Mouse (Mus musculus) stomach, postnatal 0 days (tissue): ENCODE data around the gene Prkcsh. TPM values are rescaled to one million over a fixed set of nuclear protein-coding genes. Genes with fewer than 3 reads are reported as not detected.
A peak's percentile ranks its signal among the peaks of the same experiment; 100 is the strongest.

Experiments
- ATAC-seq: fragments of 200-750 bp; cut with Nextera tagmentation; 2 replicates; pipeline ENCODE4 v1.8.0; 2017; ENCODE audit not compliant: low FRiP score, low TSS enrichment
- DNase-seq: peaks from one replicate; pipeline ENCODE4 v3.0.0-alpha.2; 2016; ENCODE audit warnings: low spot score
- H3K27ac ChIP-seq: fragments of 300-500 bp; sonication (generic); replicated peaks from 2 replicates; pipeline ENCODE4 v1.5.1; 2014; ENCODE audit warnings: mild to moderate bottlenecking, control low read depth
- H3K27me3 ChIP-seq: fragments of 300-500 bp; sonication (generic); 2 replicates; pipeline ENCODE4 v1.6.1; 2014; ENCODE audit warnings: low read length; ENCODE audit not compliant: control insufficient read depth, insufficient read depth
- H3K36me3 ChIP-seq: fragments of 300-500 bp; sonication (generic); 2 replicates; pipeline ENCODE4 v1.6.1; 2014; ENCODE audit warnings: low read length, mixed read lengths; ENCODE audit not compliant: control insufficient read depth, insufficient read depth
- H3K4me1 ChIP-seq: fragments of 300-500 bp; sonication (generic); replicated peaks from 2 replicates; pipeline ENCODE4 v1.6.1; 2014; ENCODE audit warnings: antibody characterized with exemption; ENCODE audit not compliant: control insufficient read depth, insufficient read depth
- H3K4me2 ChIP-seq: fragments of 300-500 bp; sonication (generic); replicated peaks from 2 replicates; pipeline ENCODE4 v1.6.1; 2014; ENCODE audit warnings: low read depth, mild to moderate bottlenecking, control low read depth, moderate library complexity
- H3K4me3 ChIP-seq: fragments of 300-500 bp; sonication (generic); 2 replicates; pipeline ENCODE4 v1.5.1; 2014; ENCODE audit warnings: low read depth, low read length, control low read depth
- H3K9ac ChIP-seq: fragments of 300-500 bp; sonication (generic); 2 replicates; pipeline ENCODE4 v1.6.1; 2014; ENCODE audit warnings: mild to moderate bottlenecking, low read length, control low read depth, mixed read lengths
- H3K9me3 ChIP-seq: fragments of 300-500 bp; sonication (generic); 2 replicates; pipeline ENCODE4 v1.6.1; 2016; ENCODE audit warnings: low read length; ENCODE audit not compliant: control insufficient read depth
- CTCF ChIP-seq: IDR thresholded peaks from 2 replicates; pipeline ENCODE4 v1.5.1; 2016; ENCODE audit warnings: antibody characterized with exemption, low read depth, mild to moderate bottlenecking, moderate library complexity
- EP300 ChIP-seq: optimal IDR thresholded peaks from 2 replicates; pipeline ENCODE3; 2016; ENCODE audit warnings: antibody characterized with exemption
- WGBS: fragments of 180-500 bp; shearing (Covaris S2); extraction: QIAGEN DNeasy Blood & Tissue Kit; methylation state at CpG from one replicate; pipeline ENCODE4 v1.1.7; 2014; 5-methylcytosine and 5-hydroxymethylcytosine counted together
- polyA plus RNA-seq: library from polyadenylated mRNA; unstranded; fragments of >200 nt; fragmentation: Nextera tagmentation; extraction: Ambion mirVana; gene quantifications from 2 replicates; pipeline ENCODE4 v1.2.1, GENCODE M21; 2015

Gene Prkcsh
- 45.0 and 48.4 TPM in 2 replicates for polyA plus RNA-seq

DNA sequence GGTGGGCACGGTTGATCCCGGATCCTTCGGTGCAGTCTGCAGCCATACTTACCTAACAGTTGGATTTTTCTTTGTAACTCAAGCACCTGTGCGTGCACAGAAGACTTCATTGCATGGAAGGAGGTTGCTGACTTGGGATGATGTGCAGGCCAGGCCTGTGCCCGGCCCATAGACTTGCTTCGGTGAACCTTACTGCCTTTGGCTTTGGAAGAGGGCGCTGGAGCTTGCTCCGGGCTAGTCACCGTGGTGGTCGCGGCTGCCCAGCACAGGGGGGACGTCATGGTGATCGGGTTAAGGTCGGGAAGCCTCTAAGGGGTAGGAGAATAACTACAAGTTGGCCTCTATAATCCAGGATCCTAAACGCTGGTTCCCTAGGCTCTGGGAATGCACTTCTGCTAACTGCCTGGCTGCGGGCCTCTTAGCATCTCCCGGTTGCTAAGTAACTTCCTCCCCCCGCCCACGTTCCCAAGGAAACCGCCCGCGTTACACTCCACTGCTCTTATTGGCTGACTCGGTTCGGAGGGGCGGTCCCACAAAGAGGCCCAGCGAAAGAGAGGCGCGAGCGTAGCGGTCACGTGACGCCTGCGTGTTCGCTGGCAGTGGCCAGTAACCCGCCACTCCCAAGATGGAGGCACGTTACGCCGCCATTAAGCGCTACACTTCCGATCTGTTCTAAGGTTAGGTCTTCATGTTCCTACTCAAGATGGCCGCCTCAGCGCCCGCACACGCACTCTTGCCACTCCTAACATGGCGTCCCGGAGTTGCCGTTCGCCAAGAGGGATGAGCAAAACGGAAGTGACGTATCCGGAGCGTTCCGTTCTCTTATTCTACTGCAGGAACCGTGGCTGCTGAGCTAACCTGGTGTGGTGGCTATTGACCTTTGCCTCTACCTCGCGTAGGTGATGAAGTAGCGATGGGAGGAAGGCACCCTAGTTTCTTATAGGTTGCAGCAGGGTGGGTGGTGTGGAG lies at the start of gene Prkcsh, which contains the start of gene Ccdc151:
Prkcsh (plus strand) TSS at position 613 of the 969 bp plus-strand sequence.
Ccdc151 (minus strand) TSS at position 441 of the 969 bp plus-strand sequence.
- ATAC-seq = peak; percentile 100
- WGBS = 6% methylated on average over 55 of the region's 57 CpGs
- no peaks in the 10 kb centered on the region for H3K27me3 ChIP-seq

GRCm38 (mm10) chr9:21953600-21953999 lies 49.0 kb upstream of the Prkcsh start:
- no peaks in the 10 kb centered on the region for H3K9me3 ChIP-seq
- TF ChIP-seq CTCF = no peak
- TF ChIP-seq EP300 = no peak
- no peak overlapping the region for H3K9ac ChIP-seq
- H3K4me2 ChIP-seq = no peak overlapping the region
- no peaks in the 10 kb centered on the region for H3K4me1 ChIP-seq
- H3K36me3 ChIP-seq = no peaks in the 10 kb centered on the region
- ATAC-seq (no peak), DNase-seq (no peak)
- H3K27ac ChIP-seq = no peak overlapping the region
- 11% methylated on average over 3 of the region's 3 CpGs for WGBS
- H3K4me3 ChIP-seq = no peak overlapping the region
- H3K27me3 ChIP-seq = no peaks in the 10 kb centered on the region

More for the DNA sequence above, at the start of gene Prkcsh, which contains the start of gene Ccdc151:
- Histone ChIP-seq H3K4me1 (peaks cover 3% of the 10 kb centered on the region; the same call in 1 of the 2 replicates), H3K27ac (peak within 1 kb of the TSS; percentile 67), H3K9me3 (no peaks in the 10 kb centered on the region), H3K4me2 (peak within 1 kb of the TSS; percentile 72), H3K4me3 (peak within 1 kb of the TSS; percentile 66), H3K9ac (peak within 1 kb of the TSS; percentile 63), H3K36me3 (peaks cover 13% of the 10 kb centered on the region)
- TF ChIP-seq EP300 (no peak), CTCF (peak; percentile 5; the same call in 1 of the 2 replicates)
- DNase-seq = peak; percentile 99

- TF ChIP-seq CTCF (no peak), EP300 (no peak)
- no peak for ATAC-seq
Measured at GRCm38 (mm10) chr9:21954635-21955034, 48.0 kb upstream of the Prkcsh start.

GRCm38 (mm10) chr9:21955225-21955569 lies 47.4 kb upstream of the Prkcsh start:
- TF ChIP-seq CTCF = peak; percentile 67
- TF ChIP-seq EP300 = no peak
- no peaks in the 10 kb centered on the region for H3K36me3 ChIP-seq
- H3K27me3 ChIP-seq = no peaks in the 10 kb centered on the region
- H3K27ac ChIP-seq = 0 out of 2 replicates have a peak overlapping the region, but pooled peaks have one; percentile 40
- H3K4me3 ChIP-seq = peak overlapping the region; percentile 71
- ATAC-seq (peak; percentile 62), DNase-seq (no peak)
- peak overlapping the region; percentile 60 for H3K4me2 ChIP-seq
- peak overlapping the region; percentile 48 for H3K9ac ChIP-seq
- WGBS = under 1% methylated on average over 18 of the region's 18 CpGs
- no peaks in the 10 kb centered on the region for H3K9me3 ChIP-seq
- H3K4me1 ChIP-seq = no peaks in the 10 kb centered on the region

More at GRCm38 (mm10) chr9:21954635-21955034, 48.0 kb upstream of the Prkcsh start:
- no peaks in the 10 kb centered on the region for H3K27me3 ChIP-seq
- no peak overlapping the region for H3K27ac ChIP-seq
- H3K4me2 ChIP-seq = no peak overlapping the region
- H3K9ac ChIP-seq = no peak overlapping the region
- no peak for DNase-seq
- no peak overlapping the region for H3K4me3 ChIP-seq
- WGBS = 68% methylated on average over 3 of the region's 3 CpGs
- H3K4me1 ChIP-seq = no peaks in the 10 kb centered on the region
- no peaks in the 10 kb centered on the region for H3K9me3 ChIP-seq
- H3K36me3 ChIP-seq = no peaks in the 10 kb centered on the region

DNA sequence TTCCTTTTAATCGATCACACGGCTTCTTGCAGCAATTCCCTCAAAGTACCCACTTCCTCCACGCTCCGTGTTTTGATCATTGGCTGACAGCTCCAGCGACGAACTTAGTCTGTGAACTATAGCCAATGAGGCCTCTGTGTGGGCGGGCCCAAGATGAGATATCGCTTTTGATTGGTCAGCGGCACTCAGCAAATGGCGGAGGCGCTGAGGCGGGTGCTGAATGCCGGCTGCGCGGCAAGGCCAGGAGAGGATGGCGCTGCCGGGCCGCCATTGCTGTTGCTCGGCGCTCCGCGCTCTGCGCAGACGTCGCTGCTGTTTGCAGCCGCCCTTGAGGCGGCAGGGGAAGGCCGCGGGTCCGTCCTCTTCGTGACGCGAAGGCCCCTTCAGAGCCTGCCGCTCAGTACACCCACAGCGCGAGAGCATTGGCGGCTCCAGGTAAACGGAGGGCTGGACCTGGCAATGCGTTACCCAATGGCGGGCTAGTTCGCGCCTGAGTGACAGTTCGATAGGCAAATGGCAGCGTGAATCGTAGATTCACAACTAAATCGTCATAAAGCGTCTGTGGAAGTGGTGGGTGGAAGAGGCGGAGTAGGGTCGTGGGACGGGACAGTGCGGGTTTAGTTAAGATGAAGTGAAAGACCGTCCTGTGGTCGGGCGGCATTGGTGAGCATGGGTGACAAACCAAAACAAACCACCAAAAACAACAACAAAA lies 46.9 kb upstream of the Prkcsh start, which contains the start of gene Swsap1:
Swsap1 (plus strand) TSS at position 186 of the 712 bp plus-strand sequence.
- H3K27me3 ChIP-seq = no peaks in the 10 kb centered on the region
- peak within 1 kb of the TSS; percentile 71 for H3K4me3 ChIP-seq
- H3K9me3 ChIP-seq = no peaks in the 10 kb centered on the region
- no peaks in the 10 kb centered on the region for H3K36me3 ChIP-seq
- WGBS = under 1% methylated on average over 52 of the region's 54 CpGs
- TF ChIP-seq EP300 (no peak), CTCF (no peak)
- H3K9ac ChIP-seq = peak within 1 kb of the TSS; percentile 78
- ATAC-seq = peak; percentile 98
- DNase-seq = peak; percentile 96
- peak within 1 kb of the TSS; percentile 63 for H3K4me2 ChIP-seq
- H3K4me1 ChIP-seq = no peaks in the 10 kb centered on the region
- peak within 1 kb of the TSS; percentile 95 for H3K27ac ChIP-seq
